Mouse (Mus musculus) C2C12 (cell line): ENCODE measurements around the gene Hnf1b. TPM values are rescaled to one million over a fixed set of nuclear protein-coding genes. Genes with fewer than 3 reads are reported as not detected.

Experiments
- H3K27me3 ChIP-seq: one replicate; pipeline ENCODE4 v1.6.1; 2011; ENCODE audit not compliant: control insufficient read depth, insufficient read depth, insufficient read length
- H3K36me3 ChIP-seq: one replicate; pipeline ENCODE4 v1.6.1; 2011; ENCODE audit not compliant: control insufficient read depth, insufficient read depth
- H3K4me3 ChIP-seq: one replicate; pipeline ENCODE4 v1.5.1; 2011; ENCODE audit warnings: mild to moderate bottlenecking, control low read depth; ENCODE audit not compliant: poor library complexity, insufficient read depth, severe bottlenecking
- H3K79me2 ChIP-seq: one replicate; pipeline ENCODE4 v1.6.1; 2011; ENCODE audit not compliant: control insufficient read depth, insufficient read depth
- H3K79me3 ChIP-seq: one replicate; pipeline ENCODE4 v1.6.1; 2011; ENCODE audit warnings: low read depth, control low read depth
- H3ac ChIP-seq: one replicate; pipeline ENCODE3; 2011; ENCODE audit warnings: low read depth; ENCODE audit not compliant: control insufficient read depth, insufficient read length
- CEBPB ChIP-seq: IDR thresholded peaks from one replicate; pipeline ENCODE4 v1.6.1; 2011; ENCODE audit warnings: low read depth, mild to moderate bottlenecking, control low read depth, moderate library complexity
- CTCF ChIP-seq: IDR thresholded peaks from one replicate; pipeline ENCODE4 v1.5.1; 2011; ENCODE audit not compliant: control insufficient read depth, insufficient read depth, insufficient read length
- FOSL1 ChIP-seq: IDR thresholded peaks from one replicate; pipeline ENCODE4 v1.8.0; 2011; ENCODE audit warnings: mild to moderate bottlenecking, low read length; ENCODE audit not compliant: poor library complexity, insufficient read depth, severe bottlenecking
- MAX ChIP-seq: IDR thresholded peaks from one replicate; pipeline ENCODE4 v1.6.1; 2011; ENCODE audit warnings: mild to moderate bottlenecking, control low read depth
- MYOD1 ChIP-seq: IDR thresholded peaks from one replicate; pipeline ENCODE4 v1.6.1; 2011; ENCODE audit warnings: low read depth; ENCODE audit not compliant: control insufficient read depth, insufficient read length
- MYOG ChIP-seq: IDR thresholded peaks from one replicate; pipeline ENCODE4 v1.6.1; 2011; ENCODE audit not compliant: control insufficient read depth, insufficient read length; ENCODE audit errors: extremely low read depth
- USF1 ChIP-seq: IDR thresholded peaks from one replicate; pipeline ENCODE4 v1.6.1; 2011; ENCODE audit warnings: low read depth, mild to moderate bottlenecking, control low read depth, moderate library complexity
- polyA plus RNA-seq: library from polyadenylated mRNA; unstranded; fragments of >200 nt; fragmentation: generic; extraction: Trizol; gene quantifications from one replicate; pipeline ENCODE4 v1.2.1, GENCODE M21; 2012; ENCODE audit warnings: missing spikeins

Hnf1b gene
- polyA plus RNA-seq, 1 experiment = not detected

GRCm38 (mm10) chr11:83817048-83817447 lies 32.8 kb upstream of the Hnf1b start:
- TF ChIP-seq USF1 = no peak
- no peak for TF ChIP-seq MYOG
- no peak for TF ChIP-seq CTCF
- TF ChIP-seq MYOD1 = no peak
- no peak for TF ChIP-seq MAX
- TF ChIP-seq CEBPB = no peak
- no peaks in the 10 kb centered on the region for H3K79me3 ChIP-seq

DNA sequence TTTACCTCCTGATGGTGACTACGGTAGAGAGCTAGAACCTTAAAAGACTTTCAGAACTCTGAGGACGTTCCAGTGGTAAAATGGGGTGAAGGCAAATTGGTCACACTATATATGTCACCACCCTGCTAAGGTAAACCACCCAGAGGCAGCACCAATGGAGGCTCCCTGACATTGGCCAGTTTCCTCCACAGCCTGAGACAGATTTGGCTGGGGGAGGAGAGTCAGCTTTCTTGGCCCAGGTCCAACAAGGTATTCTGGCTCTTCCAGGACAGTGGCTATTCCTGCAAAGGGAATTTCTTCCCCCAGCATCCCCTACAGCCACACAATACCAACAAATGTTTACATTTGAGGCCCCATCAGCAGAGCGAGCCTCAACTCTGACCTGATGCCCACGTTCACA lies 31.9 kb upstream of the Hnf1b start:
- TF ChIP-seq CTCF = no peak
- no peak for TF ChIP-seq USF1
- TF ChIP-seq MYOG = no peak
- TF ChIP-seq MAX = no peak
- TF ChIP-seq CEBPB = no peak
- TF ChIP-seq MYOD1 = no peak
- TF ChIP-seq FOSL1 = no peak

More at GRCm38 (mm10) chr11:83817048-83817447, 32.8 kb upstream of the Hnf1b start:
- Histone ChIP-seq H3K27me3 (peaks cover 29% of the 10 kb centered on the region), H3K79me2 (no peaks in the 10 kb centered on the region), H3K36me3 (no peaks in the 10 kb centered on the region), H3K4me3 (no peak overlapping the region), H3ac (no peak overlapping the region)

DNA sequence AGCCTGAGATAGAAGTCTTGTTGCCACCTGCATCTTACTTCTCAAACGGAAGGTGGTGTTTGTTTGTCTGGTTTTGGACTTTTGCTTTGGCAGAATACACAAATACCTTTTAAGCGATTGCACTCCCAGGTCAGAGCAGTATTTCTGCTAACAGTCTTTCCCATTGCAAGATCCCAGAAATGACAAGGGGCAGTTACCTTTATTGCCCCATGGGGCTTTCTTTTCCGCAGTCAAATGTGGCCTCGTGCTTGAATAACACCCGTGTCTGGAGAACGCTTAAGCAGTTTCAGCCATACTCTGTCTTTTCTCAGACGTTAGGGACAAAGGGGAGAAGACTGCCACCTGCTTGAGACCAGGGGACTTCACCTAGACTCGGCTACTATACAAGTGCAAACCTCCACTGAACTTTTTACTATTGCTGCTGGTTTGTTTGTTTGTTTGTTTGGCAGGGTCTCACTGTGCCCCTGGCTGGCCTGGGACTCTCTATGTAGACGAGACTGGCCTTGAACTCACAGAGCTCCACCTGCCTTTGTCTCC lies 31.2 kb upstream of the Hnf1b start:
- no peaks in the 10 kb centered on the region for H3K79me3 ChIP-seq
- H3K36me3 ChIP-seq = no peaks in the 10 kb centered on the region
- no peaks in the 10 kb centered on the region for H3K79me2 ChIP-seq
- no peak overlapping the region for H3ac ChIP-seq
- TF ChIP-seq MYOG (no peak), FOSL1 (no peak), MYOD1 (no peak), MAX (no peak), CEBPB (no peak), CTCF (no peak), USF1 (no peak)
- no peak overlapping the region for H3K4me3 ChIP-seq
- peaks cover 27% of the 10 kb centered on the region for H3K27me3 ChIP-seq

More for the DNA sequence above, 31.9 kb upstream of the Hnf1b start:
- Histone ChIP-seq H3K27me3 (peaks cover 29% of the 10 kb centered on the region), H3ac (no peak overlapping the region), H3K4me3 (no peak overlapping the region), H3K79me3 (no peaks in the 10 kb centered on the region), H3K79me2 (no peaks in the 10 kb centered on the region), H3K36me3 (no peaks in the 10 kb centered on the region)

GRCm38 (mm10) chr11:83819806-83820483 lies 29.9 kb upstream of the Hnf1b start:
- H3K36me3 ChIP-seq = no peaks in the 10 kb centered on the region
- no peaks in the 10 kb centered on the region for H3K79me2 ChIP-seq
- no peaks in the 10 kb centered on the region for H3K79me3 ChIP-seq
- TF ChIP-seq CEBPB (no peak), CTCF (no peak), FOSL1 (no peak), USF1 (no peak), MYOG (no peak), MYOD1 (no peak), MAX (no peak)
- H3K27me3 ChIP-seq = peaks cover 20% of the 10 kb centered on the region
- H3K4me3 ChIP-seq = no peak overlapping the region
- no peak overlapping the region for H3ac ChIP-seq

DNA sequence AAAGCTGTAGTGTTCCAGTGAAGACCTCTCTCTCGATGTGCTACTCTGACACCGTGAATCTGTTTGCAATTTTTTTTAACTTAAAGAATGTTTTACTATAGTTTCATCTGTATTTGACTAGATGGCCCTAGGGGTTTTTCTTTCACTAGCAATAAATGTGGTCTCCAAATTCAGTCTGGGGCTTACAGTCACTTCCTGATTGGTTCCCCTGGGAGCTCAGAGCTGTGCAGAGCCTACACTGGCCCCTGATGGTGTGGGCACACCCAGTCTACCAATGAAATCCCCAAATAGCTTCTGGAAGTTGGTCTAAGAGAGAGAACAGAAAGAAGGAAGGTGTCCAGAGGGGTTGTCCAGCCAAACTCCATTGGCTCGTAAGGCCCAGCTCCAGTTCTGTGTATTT lies 23.7 kb upstream of the Hnf1b start:
- no peaks in the 10 kb centered on the region for H3K27me3 ChIP-seq
- TF ChIP-seq FOSL1 (no peak), CTCF (no peak), CEBPB (no peak), MAX (no peak), MYOD1 (no peak), MYOG (no peak), USF1 (no peak)
- no peak overlapping the region for H3ac ChIP-seq

More for the DNA sequence above, 23.7 kb upstream of the Hnf1b start:
- Histone ChIP-seq H3K79me3 (no peaks in the 10 kb centered on the region), H3K4me3 (no peak overlapping the region), H3K36me3 (no peaks in the 10 kb centered on the region), H3K79me2 (no peaks in the 10 kb centered on the region)
